8 mouse cellular contexts compared by ENCODE assay signal in the genomic region with DNA sequence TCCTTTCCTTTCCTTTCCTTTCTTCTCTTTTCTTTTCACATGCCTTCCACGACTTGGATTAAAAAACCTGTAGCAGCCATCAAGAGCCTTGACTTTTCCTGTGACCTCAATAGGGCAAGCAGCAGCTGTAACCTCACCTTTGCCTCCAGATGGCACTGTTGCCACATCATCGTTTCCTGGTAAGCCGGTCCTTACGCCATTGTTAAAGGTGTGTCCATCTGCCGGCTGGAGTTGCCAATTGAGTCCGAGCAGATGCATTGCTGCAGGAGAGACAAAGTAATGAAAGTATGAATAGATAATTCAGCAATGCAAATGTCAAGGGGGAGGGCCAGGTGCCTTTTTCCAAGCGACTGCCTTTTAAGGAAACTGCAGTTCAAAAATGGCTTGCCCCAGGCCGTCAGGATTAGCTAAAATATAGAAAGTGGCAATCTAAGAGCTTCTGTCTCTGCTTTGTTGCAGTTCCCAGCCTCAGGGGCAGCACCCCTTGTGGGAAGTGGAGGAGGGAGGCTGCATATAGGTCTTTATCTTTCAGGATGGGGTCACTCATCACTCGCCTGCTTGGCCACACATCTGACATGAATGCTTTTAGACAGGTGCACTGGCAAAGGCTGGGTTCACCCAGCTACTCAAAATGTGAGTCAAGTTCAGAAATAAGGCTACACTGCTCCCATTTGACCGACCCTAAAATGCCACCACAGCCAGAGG.
DNase-seq lines count a peak whose midpoint lies in the region; ATAC-seq and TF ChIP-seq lines count a peak whose summit lies in the region.

No protein-coding gene starts in this region.

- no peaks in the 10 kb centered on the region for H3K9me3 ChIP-seq in embryonic facial prominence, embryonic 15.5 days (replicated peaks)
- no peaks in the 10 kb centered on the region for H3K9me3 ChIP-seq in heart, embryonic 10.5 days
- H3K9me3 ChIP-seq in limb, embryonic 13.5 days: no peaks in the 10 kb centered on the region
- H3K9me3 ChIP-seq in midbrain, postnatal 0 days (ENCODE audit: low read length): no peaks in the 10 kb centered on the region

- no peak overlapping the region for H3K9ac ChIP-seq in embryonic facial prominence, embryonic 15.5 days
- H3K9ac ChIP-seq in limb, embryonic 13.5 days: no peak overlapping the region
- 0 out of 2 replicates have a peak overlapping the region, but pooled peaks have one; percentile 5 for H3K9ac ChIP-seq in midbrain, postnatal 0 days (replicated peaks; ENCODE audit: low read length, poor library complexity, severe bottlenecking)

- ATAC-seq in embryonic facial prominence, embryonic 15.5 days (ENCODE audit: insufficient number of reproducible peaks, low FRiP score, low TSS enrichment, low read depth): no peak
- ATAC-seq in limb, embryonic 13.5 days (ENCODE audit: low FRiP score, low read depth): peak; percentile 73; the same call in 1 of the 2 replicates
- peak; percentile 68 for ATAC-seq in midbrain, postnatal 0 days (ENCODE audit: low FRiP score)

- H3K4me1 ChIP-seq in embryonic facial prominence, embryonic 15.5 days: peaks cover 10% of the 10 kb centered on the region; the same call in 1 of the 2 replicates
- peaks cover 10% of the 10 kb centered on the region; the same call in 1 of the 2 replicates for H3K4me1 ChIP-seq in heart, embryonic 10.5 days
- peaks cover 16% of the 10 kb centered on the region for H3K4me1 ChIP-seq in limb, embryonic 13.5 days
- peaks cover 6% of the 10 kb centered on the region; the same call in 1 of the 2 replicates for H3K4me1 ChIP-seq in midbrain, postnatal 0 days (ENCODE audit: insufficient read depth, low read length)

- no peaks in the 10 kb centered on the region for H3K27me3 ChIP-seq in embryonic facial prominence, embryonic 15.5 days
- no peaks in the 10 kb centered on the region for H3K27me3 ChIP-seq in heart, embryonic 10.5 days (ENCODE audit: insufficient read depth, poor library complexity, severe bottlenecking)
- peaks cover 8% of the 10 kb centered on the region; the same call in 1 of the 2 replicates for H3K27me3 ChIP-seq in limb, embryonic 13.5 days
- no peaks in the 10 kb centered on the region for H3K27me3 ChIP-seq in midbrain, postnatal 0 days (ENCODE audit: insufficient read depth, low read length)

- no peaks in the 10 kb centered on the region for H3K36me3 ChIP-seq in embryonic facial prominence, embryonic 15.5 days
- H3K36me3 ChIP-seq in heart, embryonic 10.5 days: no peaks in the 10 kb centered on the region
- H3K36me3 ChIP-seq in limb, embryonic 13.5 days: no peaks in the 10 kb centered on the region
- H3K36me3 ChIP-seq in midbrain, postnatal 0 days (ENCODE audit: insufficient read depth, low read length): no peaks in the 10 kb centered on the region

- H3K27ac ChIP-seq in embryonic facial prominence, embryonic 15.5 days (replicated peaks): no peak overlapping the region
- no peak overlapping the region for H3K27ac ChIP-seq in heart, embryonic 10.5 days
- no peak overlapping the region for H3K27ac ChIP-seq in limb, embryonic 13.5 days
- H3K27ac ChIP-seq in midbrain, postnatal 0 days (ENCODE audit: low read depth, low read length): peak overlapping the region; percentile 13; the same call in 1 of the 2 replicates

- peak overlapping the region; percentile 48 for H3K4me2 ChIP-seq in embryonic facial prominence, embryonic 15.5 days (replicated peaks)
- peak overlapping the region; percentile 56 for H3K4me2 ChIP-seq in limb, embryonic 13.5 days (replicated peaks)
- peak overlapping the region; percentile 39 for H3K4me2 ChIP-seq in midbrain, postnatal 0 days (ENCODE audit: low read depth, low read length, poor library complexity, severe bottlenecking)

- 13% methylated on average over 10 of the region's 10 CpGs for WGBS in embryonic facial prominence, embryonic 15.5 days
- 14% methylated on average over 10 of the region's 10 CpGs for WGBS in heart, embryonic 10.5 days
- WGBS in limb, embryonic 13.5 days: 15% methylated on average over 10 of the region's 10 CpGs
- 7% methylated on average over 10 of the region's 10 CpGs for WGBS in midbrain, postnatal 0 days

- H3K4me3 ChIP-seq in embryonic facial prominence, embryonic 15.5 days (replicated peaks): peak overlapping the region; percentile 20
- peak overlapping the region; percentile 44; the same call in 1 of the 2 replicates for H3K4me3 ChIP-seq in heart, embryonic 10.5 days
- peak overlapping the region; percentile 19; the same call in 1 of the 2 replicates for H3K4me3 ChIP-seq in limb, embryonic 13.5 days
- no peak overlapping the region for H3K4me3 ChIP-seq in midbrain, postnatal 0 days (ENCODE audit: low read depth, low read length)

- TF ChIP-seq CTCF in midbrain, postnatal 0 days (IDR thresholded peaks at IDR 0.05): peak; percentile 92

- DNase-seq in 3T3-L1 (ENCODE audit: low read depth, low spot score): peak; percentile 80
- peak; percentile 96 for DNase-seq in brain, adult 2 months (ENCODE audit: low read depth, low spot score)
- DNase-seq in heart, embryonic 10.5 days (ENCODE audit: low spot score): peak; percentile 93
- DNase-seq in kidney, adult 8-10 months: peak; percentile 72 to 80
- DNase-seq in midbrain, postnatal 0 days (ENCODE audit: low spot score): peak; percentile 94
- DNase-seq in testis, postnatal 10 days (ENCODE audit: low spot score): peak; percentile 81
